Mouse (Mus musculus): ENCODE data around the gene Trio. TPM values are rescaled to one million over a fixed set of nuclear protein-coding genes. Genes with fewer than 3 reads are reported as not detected.

The Trio gene
- total and polyA plus RNA-seq, 3 experiments, result 0.66 TPM; not detected in 2

DNA sequence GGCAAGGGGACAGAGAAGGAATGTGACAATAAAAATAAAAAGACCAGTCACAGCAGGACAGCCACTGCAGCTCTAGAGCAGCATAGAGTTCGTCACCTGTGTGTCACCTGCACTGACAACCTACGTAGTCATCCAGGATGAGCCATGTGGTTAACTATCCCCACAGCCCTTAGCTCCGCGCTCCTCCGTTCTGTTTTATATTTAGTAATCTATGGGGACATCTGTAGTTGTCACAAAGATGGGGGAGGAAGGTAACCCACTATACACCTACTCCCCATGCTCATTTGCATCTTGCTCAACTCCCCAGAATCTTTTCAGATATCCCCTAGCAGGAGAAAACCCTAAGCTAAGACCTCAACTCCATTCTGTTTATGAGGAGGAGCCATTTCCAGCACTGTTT, 71.3 kb downstream of the Trio start:
- DNase-seq (ENCODE audit: low spot score) (no peak), ATAC-seq (ENCODE audit: extremely low read depth, insufficient number of reproducible peaks, low FRiP score, poor library complexity, severe bottlenecking) (no peak)
- no peak overlapping the region for H3K4me3 ChIP-seq (ENCODE audit: low read depth, low read length)
- no peaks in the 10 kb centered on the region for H3K4me1 ChIP-seq (ENCODE audit: insufficient read depth, low read depth, low read length)
- H3K9me3 ChIP-seq (replicated peaks), result peaks cover 61% of the 10 kb centered on the region
- no peaks in the 10 kb centered on the region for H3K27me3 ChIP-seq (ENCODE audit: insufficient read depth, low read length)
- TF ChIP-seq POLR2AphosphoS5 (IDR thresholded peaks at IDR 0.05; ENCODE audit: insufficient replicate concordance, low read depth, low read length), result no peak
- TF ChIP-seq GATA1 (IDR thresholded peaks at IDR 0.05; ENCODE audit: borderline replicate concordance, low read length), result no peak
- no peak for TF ChIP-seq GATA2 (IDR thresholded peaks at IDR 0.05; ENCODE audit: borderline replicate concordance, low read depth, low read length)
- TF ChIP-seq TAL1 (conservative IDR thresholded peaks at IDR 0.05; ENCODE audit: low read depth, low read length), result no peak
- TF ChIP-seq CTCF (IDR thresholded peaks at IDR 0.05; ENCODE audit: low read depth, low read length), result no peak
- no peaks in the 10 kb centered on the region for H3K36me3 ChIP-seq (replicated peaks)

DNA sequence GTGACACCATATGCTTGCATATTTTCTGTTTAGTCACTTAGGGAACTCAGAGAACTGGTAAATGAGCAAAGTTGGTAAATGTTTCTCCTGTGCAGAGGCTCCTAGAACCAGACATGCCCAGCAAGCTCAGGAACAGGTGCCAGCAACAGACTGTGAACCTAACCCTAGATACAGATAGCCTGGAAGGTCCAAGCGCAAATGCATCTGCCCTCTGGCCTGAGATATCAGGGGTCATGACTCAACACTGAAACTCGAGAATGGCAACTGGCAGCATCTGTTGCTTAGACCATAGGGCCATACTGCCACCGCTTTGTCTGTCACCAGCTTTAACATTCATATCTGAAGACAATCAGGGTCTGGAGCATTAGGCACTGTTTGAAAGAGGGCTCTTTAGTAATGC, 72.1 kb downstream of the Trio start:
- Histone ChIP-seq H3K4me3 (ENCODE audit: low read depth, low read length) (no peak overlapping the region), H3K4me1 (ENCODE audit: insufficient read depth, low read depth, low read length) (no peaks in the 10 kb centered on the region), H3K36me3 (replicated peaks) (no peaks in the 10 kb centered on the region), H3K27me3 (ENCODE audit: insufficient read depth, low read length) (no peaks in the 10 kb centered on the region), H3K9me3 (replicated peaks) (peaks cover 61% of the 10 kb centered on the region)
- DNase-seq (ENCODE audit: low spot score) (no peak), ATAC-seq (ENCODE audit: extremely low read depth, insufficient number of reproducible peaks, low FRiP score, poor library complexity, severe bottlenecking) (no peak)
- TF ChIP-seq GATA2 (IDR thresholded peaks at IDR 0.05; ENCODE audit: borderline replicate concordance, low read depth, low read length), result no peak
- no peak for TF ChIP-seq GATA1 (IDR thresholded peaks at IDR 0.05; ENCODE audit: borderline replicate concordance, low read length)
- TF ChIP-seq CTCF (IDR thresholded peaks at IDR 0.05; ENCODE audit: low read depth, low read length), result no peak
- no peak for TF ChIP-seq POLR2AphosphoS5 (IDR thresholded peaks at IDR 0.05; ENCODE audit: insufficient replicate concordance, low read depth, low read length)
- no peak for TF ChIP-seq TAL1 (conservative IDR thresholded peaks at IDR 0.05; ENCODE audit: low read depth, low read length)

DNA sequence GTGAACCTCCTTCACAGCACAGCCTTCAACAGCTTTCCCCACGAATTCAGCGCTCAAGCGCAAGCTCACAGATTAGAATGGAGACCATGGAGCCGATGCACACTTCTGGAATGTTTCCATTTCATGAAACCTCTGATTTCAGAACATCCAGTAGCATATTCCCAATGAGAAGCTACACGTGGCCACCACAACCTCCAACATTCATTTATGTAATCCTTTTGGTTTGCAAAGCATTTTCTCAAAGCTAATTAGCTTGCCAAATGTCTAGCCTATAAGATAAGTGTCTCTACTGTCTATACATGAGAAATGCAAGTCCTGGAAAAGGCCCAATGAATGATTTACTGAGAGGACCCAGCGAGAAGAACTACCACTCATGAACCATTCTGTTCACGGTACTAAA, 74.5 kb downstream of the Trio start:
- ATAC-seq (ENCODE audit: extremely low read depth, insufficient number of reproducible peaks, low FRiP score, poor library complexity, severe bottlenecking) (no peak), DNase-seq (ENCODE audit: low spot score) (no peak)
- no peaks in the 10 kb centered on the region for H3K4me1 ChIP-seq (ENCODE audit: insufficient read depth, low read depth, low read length)
- no peaks in the 10 kb centered on the region for H3K27me3 ChIP-seq (ENCODE audit: insufficient read depth, low read length)
- no peak for TF ChIP-seq GATA2 (IDR thresholded peaks at IDR 0.05; ENCODE audit: borderline replicate concordance, low read depth, low read length)
- TF ChIP-seq CTCF (IDR thresholded peaks at IDR 0.05; ENCODE audit: low read depth, low read length), result no peak
- TF ChIP-seq GATA1 (IDR thresholded peaks at IDR 0.05; ENCODE audit: borderline replicate concordance, low read length), result no peak
- H3K36me3 ChIP-seq (replicated peaks), result no peaks in the 10 kb centered on the region
- H3K9me3 ChIP-seq (replicated peaks), result peaks cover 52% of the 10 kb centered on the region
- H3K4me3 ChIP-seq (ENCODE audit: low read depth, low read length), result no peak overlapping the region

DNA sequence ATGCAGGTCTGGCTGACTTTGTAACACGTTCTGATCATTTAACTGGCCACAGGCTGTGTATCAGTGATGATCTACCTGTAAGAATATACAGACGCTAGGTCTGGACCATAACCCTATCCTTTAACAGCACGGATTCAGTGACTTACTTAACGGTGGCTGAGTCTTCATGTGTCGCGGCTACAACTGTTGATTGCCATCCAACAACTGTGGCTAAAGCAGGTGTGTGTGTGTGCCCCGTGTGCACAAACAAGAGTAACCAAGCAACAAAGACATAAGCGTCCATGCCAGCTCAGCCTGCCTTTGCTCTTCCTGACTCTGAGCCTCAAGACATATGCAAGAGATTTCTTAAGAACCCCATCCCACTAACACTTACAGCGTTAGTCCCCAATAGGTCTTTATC, 76.5 kb downstream of the Trio start:
- Histone ChIP-seq H3K4me1 (ENCODE audit: insufficient read depth, low read depth, low read length) (no peaks in the 10 kb centered on the region), H3K27me3 (ENCODE audit: insufficient read depth, low read length) (no peaks in the 10 kb centered on the region), H3K9me3 (replicated peaks) (peaks cover 46% of the 10 kb centered on the region), H3K36me3 (replicated peaks) (no peaks in the 10 kb centered on the region), H3K4me3 (ENCODE audit: low read depth, low read length) (no peak overlapping the region)
- DNase-seq (ENCODE audit: low spot score) (no peak), ATAC-seq (ENCODE audit: extremely low read depth, insufficient number of reproducible peaks, low FRiP score, poor library complexity, severe bottlenecking) (no peak)
- TF ChIP-seq GATA1 (IDR thresholded peaks at IDR 0.05; ENCODE audit: borderline replicate concordance, low read length) (no peak), CTCF (IDR thresholded peaks at IDR 0.05; ENCODE audit: low read depth, low read length) (no peak), GATA2 (IDR thresholded peaks at IDR 0.05; ENCODE audit: borderline replicate concordance, low read depth, low read length) (no peak), TAL1 (conservative IDR thresholded peaks at IDR 0.05; ENCODE audit: low read depth, low read length) (no peak), POLR2AphosphoS5 (IDR thresholded peaks at IDR 0.05; ENCODE audit: insufficient replicate concordance, low read depth, low read length) (no peak)

DNA sequence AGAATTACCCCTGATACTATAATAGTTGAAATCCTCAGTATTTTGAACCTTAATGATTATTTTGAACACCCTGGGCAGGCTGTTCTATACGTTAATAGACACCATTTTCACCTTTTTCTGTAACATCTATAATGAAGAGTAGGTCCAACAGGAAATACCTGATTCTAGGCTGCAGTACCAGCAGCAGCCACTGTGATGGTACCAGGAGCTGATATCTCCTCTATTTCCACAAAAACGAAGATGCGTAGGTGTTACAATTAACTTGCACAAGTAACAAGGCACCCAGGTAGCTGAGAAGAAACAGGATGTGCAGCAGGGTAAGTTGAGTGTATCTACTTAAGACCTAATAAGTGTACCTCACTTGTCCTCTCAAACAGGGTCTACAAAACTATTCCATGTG, 77.8 kb downstream of the Trio start:
- no peak for TF ChIP-seq CTCF (IDR thresholded peaks at IDR 0.05; ENCODE audit: low read depth, low read length)
- no peak for TF ChIP-seq GATA1 (IDR thresholded peaks at IDR 0.05; ENCODE audit: borderline replicate concordance, low read length)
- TF ChIP-seq POLR2AphosphoS5 (IDR thresholded peaks at IDR 0.05; ENCODE audit: insufficient replicate concordance, low read depth, low read length), result no peak
- TF ChIP-seq TAL1 (conservative IDR thresholded peaks at IDR 0.05; ENCODE audit: low read depth, low read length), result no peak
- TF ChIP-seq GATA2 (IDR thresholded peaks at IDR 0.05; ENCODE audit: borderline replicate concordance, low read depth, low read length), result no peak
- Histone ChIP-seq H3K27me3 (ENCODE audit: insufficient read depth, low read length) (no peaks in the 10 kb centered on the region), H3K4me3 (ENCODE audit: low read depth, low read length) (no peak overlapping the region), H3K9me3 (replicated peaks) (peaks cover 45% of the 10 kb centered on the region), H3K4me1 (ENCODE audit: insufficient read depth, low read depth, low read length) (no peaks in the 10 kb centered on the region), H3K36me3 (replicated peaks) (no peaks in the 10 kb centered on the region)
- DNase-seq (ENCODE audit: low spot score) (no peak), ATAC-seq (ENCODE audit: extremely low read depth, insufficient number of reproducible peaks, low FRiP score, poor library complexity, severe bottlenecking) (no peak)

DNA sequence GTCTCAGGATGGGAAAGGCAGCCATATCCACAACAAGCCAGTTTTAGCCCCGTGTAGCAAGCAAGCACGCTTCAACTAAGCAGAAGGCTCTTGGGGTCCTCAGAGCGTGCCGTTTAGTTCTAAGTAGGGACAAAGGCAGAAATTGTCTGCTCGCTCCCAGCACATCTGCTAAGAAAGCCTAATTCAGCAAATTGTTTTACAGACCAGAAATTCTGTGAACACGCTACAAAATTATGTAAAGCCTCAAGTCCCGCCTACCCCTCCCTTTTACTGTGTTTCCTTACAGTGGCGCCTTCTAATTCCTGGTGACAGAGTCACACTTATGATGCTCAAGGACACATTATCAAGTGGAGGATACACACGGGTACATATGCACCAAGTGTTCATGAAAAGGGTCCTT, 80.1 kb downstream of the Trio start:
- ATAC-seq (ENCODE audit: extremely low read depth, insufficient number of reproducible peaks, low FRiP score, poor library complexity, severe bottlenecking), result no peak
- no peaks in the 10 kb centered on the region for H3K4me1 ChIP-seq (ENCODE audit: insufficient read depth, low read depth, low read length)
- no peak overlapping the region for H3K4me3 ChIP-seq (ENCODE audit: low read depth, low read length)
- TF ChIP-seq GATA2 (IDR thresholded peaks at IDR 0.05; ENCODE audit: borderline replicate concordance, low read depth, low read length), result no peak
- no peak for TF ChIP-seq POLR2AphosphoS5 (IDR thresholded peaks at IDR 0.05; ENCODE audit: insufficient replicate concordance, low read depth, low read length)
- no peak for TF ChIP-seq GATA1 (IDR thresholded peaks at IDR 0.05; ENCODE audit: borderline replicate concordance, low read length)
- no peak for TF ChIP-seq CTCF (IDR thresholded peaks at IDR 0.05; ENCODE audit: low read depth, low read length)
- no peak for TF ChIP-seq TAL1 (conservative IDR thresholded peaks at IDR 0.05; ENCODE audit: low read depth, low read length)
- H3K36me3 ChIP-seq (replicated peaks), result no peaks in the 10 kb centered on the region
- H3K9me3 ChIP-seq (replicated peaks), result peaks cover 53% of the 10 kb centered on the region
- H3K27me3 ChIP-seq (ENCODE audit: insufficient read depth, low read length), result no peaks in the 10 kb centered on the region
- no peak for DNase-seq (ENCODE audit: low spot score)

DNA sequence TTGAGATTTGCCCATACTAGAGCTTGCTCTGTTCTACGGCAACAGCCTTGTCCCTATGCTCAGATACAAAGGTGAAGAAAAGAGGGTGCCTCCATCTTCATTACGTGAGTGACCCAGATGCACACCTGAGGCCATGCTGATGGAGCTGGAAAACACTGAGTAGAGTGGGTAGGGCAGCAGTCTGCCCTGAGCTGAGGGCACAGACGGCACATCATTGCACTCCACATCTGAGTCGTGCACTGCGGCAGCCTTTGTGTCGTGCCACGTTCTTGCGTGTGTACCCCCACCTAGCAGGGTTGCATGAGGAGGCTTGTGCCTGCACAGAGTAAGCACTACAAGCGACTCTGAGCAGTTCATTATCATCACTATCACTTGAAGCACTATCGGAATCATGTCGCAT, 80.8 kb downstream of the Trio start:
- ATAC-seq (ENCODE audit: extremely low read depth, insufficient number of reproducible peaks, low FRiP score, poor library complexity, severe bottlenecking) (no peak), DNase-seq (ENCODE audit: low spot score) (no peak)
- TF ChIP-seq POLR2AphosphoS5 (IDR thresholded peaks at IDR 0.05; ENCODE audit: insufficient replicate concordance, low read depth, low read length) (no peak), GATA2 (IDR thresholded peaks at IDR 0.05; ENCODE audit: borderline replicate concordance, low read depth, low read length) (no peak), GATA1 (IDR thresholded peaks at IDR 0.05; ENCODE audit: borderline replicate concordance, low read length) (no peak), TAL1 (conservative IDR thresholded peaks at IDR 0.05; ENCODE audit: low read depth, low read length) (no peak), CTCF (IDR thresholded peaks at IDR 0.05; ENCODE audit: low read depth, low read length) (no peak)
- Histone ChIP-seq H3K36me3 (replicated peaks) (no peaks in the 10 kb centered on the region), H3K4me3 (ENCODE audit: low read depth, low read length) (no peak overlapping the region; the same call in 1 of the 2 replicates), H3K27me3 (ENCODE audit: insufficient read depth, low read length) (no peaks in the 10 kb centered on the region), H3K4me1 (ENCODE audit: insufficient read depth, low read depth, low read length) (no peaks in the 10 kb centered on the region), H3K9me3 (replicated peaks) (peaks cover 59% of the 10 kb centered on the region)

All from G1E (cell line).